Mouse (Mus musculus): ENCODE data around the gene Srsf2.
A peak's percentile ranks its signal among the peaks of the same experiment; 100 is the strongest.
"Not testable (repeated sequence)": the region's sequence is repeated elsewhere in the genome, so short reads cannot be mapped to it uniquely, and the experiment has no call there.

Gene Srsf2

DNA sequence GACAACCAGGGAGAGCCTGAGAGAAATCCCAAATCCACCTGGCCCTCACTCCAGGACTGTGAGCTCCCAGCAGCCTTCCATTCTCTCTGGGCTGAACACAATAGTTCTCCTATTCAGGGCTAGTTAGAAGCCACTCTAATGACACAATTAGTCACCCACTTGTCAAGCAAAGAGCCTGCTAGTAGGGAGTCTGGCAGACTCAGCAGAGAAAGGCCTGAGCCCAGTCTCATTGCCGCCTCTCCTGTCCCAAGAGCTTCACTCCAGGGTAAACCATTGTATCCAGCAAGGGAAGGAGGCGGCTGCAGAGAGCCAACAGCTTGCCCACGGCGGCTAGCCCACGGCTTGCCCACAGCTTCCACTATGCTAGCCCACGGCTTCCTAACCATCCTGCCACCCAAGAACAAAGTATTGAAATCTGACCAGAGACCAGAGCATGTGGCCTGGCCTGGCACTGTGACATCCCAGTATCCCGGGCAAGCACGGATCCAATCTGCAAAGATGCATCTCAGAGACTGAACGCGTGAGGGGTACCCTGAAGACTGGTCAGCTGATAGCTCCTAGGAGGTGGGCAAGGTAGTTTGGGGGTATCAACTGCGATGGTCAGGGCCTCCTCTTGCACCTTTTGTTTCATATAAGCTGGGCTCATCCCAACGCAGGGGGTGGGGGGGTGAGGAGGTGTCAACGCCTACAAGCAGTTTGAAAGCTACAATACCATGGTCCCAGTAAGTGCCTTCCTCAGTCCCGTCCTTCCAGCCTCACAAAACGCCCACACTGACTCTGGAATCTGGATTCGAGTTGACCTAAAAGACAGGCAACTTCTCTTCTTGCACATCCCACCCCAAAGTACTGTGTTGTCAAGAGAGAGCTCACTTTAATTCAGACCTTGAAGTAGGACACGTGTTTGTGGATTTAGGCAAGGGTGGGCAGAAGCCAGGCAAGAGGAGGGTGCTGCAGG, 26.1 kb downstream of the Srsf2 start:
- no peak for DNase-seq

DNA sequence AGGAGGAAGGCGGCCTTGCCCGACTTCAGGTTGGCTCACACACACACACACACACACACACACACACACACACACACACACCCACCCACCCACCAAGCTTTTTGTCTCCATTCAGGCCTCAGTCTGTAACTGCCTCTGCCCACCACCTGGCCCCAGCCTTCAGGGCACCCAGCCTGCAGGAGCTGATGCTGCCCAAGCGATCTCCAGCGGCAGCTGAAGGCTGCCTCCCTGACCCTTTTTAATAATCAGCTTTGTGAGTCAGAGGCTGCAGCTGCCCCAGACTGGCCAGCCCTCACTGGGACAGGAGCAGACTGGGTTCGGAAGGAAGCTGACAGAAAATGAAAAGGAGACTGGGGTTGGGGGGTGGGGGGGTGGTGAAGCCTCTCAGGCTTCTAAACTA, 27.7 kb downstream of the Srsf2 start:
- DNase-seq, result no peak

DNA sequence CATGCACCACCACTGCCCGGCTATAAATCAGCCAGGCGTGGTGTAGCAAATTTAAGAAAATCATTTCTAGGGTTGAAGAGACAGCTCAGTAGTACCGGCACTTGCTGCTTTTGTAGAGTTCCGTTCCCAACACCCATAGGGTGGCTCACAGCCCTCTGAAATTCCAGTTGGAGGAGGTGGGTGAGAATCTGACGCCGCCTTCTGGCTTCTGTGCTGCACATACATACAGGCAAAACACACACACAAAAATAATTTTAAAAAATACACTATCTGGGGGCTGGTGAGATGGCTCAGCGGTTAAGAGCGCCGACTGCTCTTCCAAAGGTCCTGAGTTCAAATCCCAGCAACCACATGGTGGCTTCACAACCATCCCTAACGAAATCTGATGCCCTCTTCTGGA, 29.0 kb downstream of the Srsf2 start:
- DNase-seq, result not testable (repeated sequence)

DNA sequence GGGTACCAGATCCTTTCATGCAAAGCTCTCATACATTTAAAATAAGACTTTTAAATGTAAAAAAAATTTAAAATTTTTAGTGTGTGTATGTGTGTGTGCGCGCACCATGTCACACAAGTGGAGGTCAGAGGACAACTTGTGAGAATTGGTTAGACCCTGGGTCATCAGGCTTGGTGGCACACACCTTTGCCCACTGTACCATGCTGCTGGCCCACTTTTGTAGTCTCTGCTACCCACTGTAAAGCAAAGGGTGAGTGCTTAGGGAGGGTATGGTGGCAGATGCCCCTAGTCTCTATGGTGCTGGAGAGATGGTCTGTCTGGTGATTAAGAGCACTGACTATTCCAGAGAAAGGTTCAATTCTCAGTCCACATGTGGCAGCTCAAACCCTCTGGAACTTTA, 29.6 kb downstream of the Srsf2 start:
- DNase-seq, result no peak

DNA sequence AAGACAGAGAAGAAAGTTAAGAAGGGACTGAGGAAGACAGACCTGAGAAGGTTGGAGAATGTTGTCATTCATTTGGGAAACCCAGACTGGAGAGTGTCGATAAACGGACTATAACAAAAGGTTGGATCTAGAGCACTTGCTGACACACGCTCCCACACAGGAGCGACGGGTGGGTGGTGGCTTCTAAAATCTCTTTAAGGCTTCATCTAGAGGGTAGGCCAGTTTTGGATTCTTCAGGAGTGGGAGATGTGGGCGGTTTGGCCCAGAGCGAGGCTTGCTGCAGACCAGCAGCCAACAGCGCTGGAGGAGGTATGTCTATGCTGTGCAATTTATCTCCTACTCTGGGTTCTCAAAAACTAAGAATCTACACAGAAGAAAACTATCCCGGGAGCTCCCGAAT, 30.3 kb downstream of the Srsf2 start:
- DNase-seq, result no peak

DNA sequence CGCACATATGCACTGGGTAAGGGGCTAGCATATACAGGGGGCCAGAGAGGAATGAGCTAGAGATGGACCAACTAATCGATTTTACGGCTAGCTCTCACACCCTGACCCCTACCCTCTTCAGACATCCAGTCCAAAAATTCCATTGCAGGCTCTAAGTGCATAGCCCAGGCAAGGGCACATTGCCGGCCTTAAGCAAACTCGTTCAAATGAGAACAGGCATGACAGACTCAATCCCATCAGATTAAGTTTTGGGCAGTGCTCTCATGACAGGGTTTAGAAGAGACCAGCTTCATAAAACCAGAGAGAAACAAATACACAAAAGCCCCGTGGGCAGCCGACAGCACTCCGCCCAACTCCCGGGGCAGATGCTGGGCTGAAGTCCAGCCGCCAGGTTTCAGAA, 30.7 kb downstream of the Srsf2 start:
- no peak for DNase-seq

DNA sequence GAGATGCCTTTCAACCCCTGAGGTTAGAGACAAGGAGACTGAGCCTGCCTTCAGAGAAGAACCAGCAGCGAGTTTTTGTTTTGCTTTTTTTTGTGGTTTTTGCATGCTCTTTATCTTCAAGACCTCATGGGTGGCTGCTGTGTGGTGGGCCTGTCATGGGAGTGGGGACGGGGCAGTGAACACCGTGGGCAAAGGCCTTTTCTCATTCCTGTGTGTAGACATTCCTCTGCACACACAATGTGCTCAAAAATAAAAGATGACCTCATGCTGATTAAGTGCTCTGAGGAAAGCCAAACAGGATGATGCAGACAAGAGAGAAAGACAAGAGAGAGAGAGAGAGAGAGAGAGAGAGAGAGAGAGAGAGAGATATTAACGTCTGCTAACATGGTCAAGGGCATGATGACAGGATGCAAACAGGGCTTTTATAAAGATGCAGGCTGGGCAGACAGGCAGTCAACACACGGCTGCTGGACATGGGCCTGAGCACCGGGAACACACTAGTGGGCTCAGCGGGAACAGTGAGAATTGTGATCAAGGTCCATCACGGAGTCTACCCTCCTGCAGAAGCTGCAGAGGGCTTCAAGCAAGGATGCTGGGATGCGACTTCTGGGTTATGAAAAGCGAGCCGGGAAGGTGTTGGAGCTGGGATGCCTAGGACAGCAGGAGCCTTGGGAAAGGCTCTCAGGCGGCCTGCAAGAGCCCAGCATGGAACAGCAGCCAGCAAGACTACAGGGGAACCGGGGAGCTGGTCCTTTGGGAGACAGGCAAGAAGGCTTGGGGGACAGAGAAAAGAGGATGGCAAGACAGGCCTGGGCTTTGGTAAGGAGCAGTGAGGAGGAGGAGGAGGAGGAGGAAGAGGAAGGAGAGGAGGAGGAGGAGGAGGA, 31.6 kb downstream of the Srsf2 start:
- DNase-seq, result no peak

DNA sequence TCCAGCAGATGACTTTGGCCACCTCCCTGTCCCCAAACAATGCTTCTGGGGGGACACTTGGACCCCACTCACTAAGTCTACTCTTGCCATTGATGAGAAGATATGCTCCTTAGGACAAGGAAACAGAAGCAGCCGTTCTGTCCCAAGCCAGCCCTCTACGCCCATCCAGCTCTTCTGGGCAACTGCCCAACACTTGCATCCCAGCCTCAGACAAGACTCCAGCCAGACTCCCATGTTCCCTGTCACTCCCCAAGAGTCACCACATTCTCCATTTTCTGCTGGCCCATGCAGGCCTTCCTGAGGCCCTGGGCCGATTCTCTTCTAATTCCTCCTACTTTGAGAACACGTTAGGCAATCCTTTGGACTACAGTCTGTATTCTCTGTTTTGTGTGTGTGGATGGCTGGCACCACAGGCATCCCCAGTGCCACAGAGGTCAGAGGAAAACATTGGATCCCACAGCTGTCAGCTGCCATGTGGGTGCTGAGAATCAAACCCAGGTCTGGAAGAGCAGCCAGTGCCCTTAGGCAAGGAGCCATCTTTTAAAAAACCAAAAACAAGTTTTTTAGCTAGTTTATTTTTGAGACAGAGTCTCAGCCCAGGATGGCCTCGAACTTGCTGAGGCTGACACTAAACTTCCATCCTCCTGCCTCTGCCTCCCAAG, 32.8 kb downstream of the Srsf2 start:
- no peak for DNase-seq

DNA sequence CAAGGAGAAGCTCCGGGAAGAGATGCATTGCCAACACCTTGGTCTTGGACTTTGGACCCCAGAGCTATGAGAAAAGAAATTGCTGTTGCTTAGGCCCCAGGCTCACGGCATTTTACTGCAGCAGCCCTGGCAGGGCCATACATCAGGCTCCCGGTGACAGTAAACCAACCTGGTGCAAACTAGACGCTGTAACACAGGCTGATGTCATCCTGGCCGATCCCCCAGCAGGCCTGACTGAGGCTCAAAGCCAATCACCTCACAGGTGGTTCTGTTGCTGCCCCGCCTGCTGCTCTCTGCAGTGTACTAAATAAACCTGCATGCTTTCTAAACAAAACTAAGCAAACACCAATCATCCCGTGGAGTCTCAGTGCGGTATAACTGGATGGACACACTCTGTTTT, 34.2 kb downstream of the Srsf2 start:
- no peak for DNase-seq

DNA sequence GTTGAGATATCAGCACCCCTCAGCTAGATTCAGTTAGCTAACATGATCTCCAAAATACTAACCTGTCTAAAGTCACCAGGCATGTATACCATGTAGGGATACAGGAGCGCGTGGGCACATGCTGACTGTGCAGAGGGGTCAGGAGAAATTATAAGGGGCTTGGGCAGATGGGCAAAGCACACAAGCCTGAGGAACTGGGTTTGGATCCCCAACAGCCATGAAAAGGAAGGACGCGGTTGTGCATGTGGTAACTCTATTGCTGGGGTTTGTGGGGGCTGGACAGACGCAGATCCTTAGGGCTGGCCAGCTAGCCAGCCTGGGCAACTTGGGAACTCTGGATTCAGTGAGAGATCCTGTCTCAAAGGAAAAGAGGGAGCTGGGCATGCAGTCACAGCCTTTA, 35.3 kb downstream of the Srsf2 start:
- DNase-seq, result no peak

DNA sequence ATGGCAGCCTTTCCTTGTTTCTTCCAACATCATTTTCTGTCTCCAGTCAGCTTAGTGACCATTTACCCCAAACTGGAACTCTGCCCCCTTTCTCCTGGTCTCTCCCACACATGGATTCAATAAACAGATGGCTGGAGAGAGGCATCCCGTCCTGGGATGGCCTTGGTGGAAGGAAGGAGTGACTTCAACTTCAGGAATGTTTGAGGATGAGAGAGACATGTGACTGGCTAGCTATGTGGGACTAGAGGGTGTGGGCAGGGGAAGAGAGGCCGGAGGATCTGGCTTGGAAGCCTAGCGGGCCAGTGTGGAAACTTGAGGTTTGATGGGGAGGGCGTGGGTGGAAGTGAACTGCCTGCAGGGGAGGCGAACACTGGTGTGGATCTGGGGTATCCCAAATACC, 36.1 kb downstream of the Srsf2 start:
- DNase-seq, result no peak

DNA sequence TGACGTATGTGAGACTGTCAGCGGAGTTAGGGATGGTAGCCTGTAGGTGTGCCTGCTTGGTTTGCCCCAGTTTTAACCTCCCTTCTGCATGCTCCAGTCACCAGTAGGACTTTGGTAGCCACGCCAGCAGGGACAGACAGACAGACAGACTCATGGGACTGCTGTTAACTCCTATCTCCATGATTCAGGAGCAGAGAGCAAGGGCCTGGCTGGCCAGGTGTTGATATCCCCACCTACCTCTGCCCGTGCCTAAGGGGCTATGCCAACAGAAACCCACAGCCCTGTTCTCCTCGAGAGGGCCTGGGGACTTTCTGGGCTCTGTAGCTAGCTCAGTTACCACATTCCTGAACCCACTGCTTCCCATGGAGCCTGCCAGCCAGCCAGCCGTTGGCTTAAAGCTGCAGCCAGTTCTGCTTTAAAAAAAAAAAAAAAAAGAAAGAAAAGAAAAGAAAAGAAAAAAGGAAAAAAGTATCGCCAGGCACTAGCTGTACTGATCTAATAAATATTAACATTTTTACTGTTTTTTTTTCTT, 37.9 kb downstream of the Srsf2 start:
- DNase-seq, result no peak

DNA sequence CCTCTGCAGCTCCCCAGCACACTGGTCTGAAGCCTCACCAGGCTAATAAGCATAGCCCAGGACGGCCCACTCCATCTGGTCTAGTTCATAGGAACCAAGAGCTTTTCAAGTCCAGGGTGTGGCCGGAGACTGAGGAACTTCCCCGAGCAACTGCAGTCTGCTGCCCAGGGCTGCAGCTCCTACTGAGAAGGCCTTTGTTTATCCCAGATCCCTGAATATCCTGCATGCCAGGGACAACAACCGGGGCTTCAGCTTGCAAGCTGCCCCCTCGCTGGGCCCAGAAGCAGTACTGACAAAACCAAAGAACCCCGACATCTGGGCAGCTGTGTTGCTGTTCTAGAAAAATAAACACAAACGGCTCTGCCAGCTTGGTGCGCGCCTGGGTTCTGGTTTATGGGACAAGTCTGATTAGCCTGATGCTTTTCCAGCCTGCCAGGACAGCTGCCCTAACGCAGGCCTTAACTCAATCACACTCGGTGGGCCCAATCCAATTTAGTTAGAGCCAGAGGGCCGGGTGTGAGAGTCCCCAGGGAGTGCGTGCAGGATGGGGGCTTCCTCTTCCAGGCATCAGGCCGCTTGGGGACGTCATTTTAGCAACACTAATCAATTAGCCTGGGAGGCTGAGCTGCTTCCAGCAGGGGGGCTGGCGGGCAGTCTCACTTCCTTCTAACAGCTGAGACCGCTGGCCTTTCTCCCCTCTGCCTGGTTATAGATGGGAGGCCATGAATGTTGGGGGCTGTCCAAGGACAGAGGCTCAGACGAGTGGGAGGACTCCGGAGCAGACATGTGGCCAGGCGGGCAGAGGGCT, 38.6 kb downstream of the Srsf2 start:
- peak; percentile 39 for DNase-seq

DNA sequence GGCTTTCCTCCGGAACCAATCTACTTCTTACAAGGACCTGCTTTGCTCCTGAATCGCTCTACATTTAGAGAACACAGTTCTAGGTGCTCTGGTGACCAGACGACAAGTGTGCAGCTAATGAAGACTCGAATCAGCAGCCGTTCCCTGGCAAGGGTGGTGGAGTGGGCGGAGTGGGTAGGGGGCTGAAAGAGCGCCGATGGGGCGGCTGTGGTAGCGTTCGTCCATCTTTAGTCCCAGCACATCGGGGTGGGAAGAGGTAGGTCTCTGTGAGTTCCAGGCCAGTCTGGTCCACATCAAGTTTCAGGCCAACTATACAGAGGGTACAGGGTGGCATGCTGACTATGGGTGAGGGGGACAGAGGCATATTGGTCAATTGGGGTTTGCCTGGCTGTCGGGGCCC, 39.3 kb downstream of the Srsf2 start:
- DNase-seq, result no peak

DNA sequence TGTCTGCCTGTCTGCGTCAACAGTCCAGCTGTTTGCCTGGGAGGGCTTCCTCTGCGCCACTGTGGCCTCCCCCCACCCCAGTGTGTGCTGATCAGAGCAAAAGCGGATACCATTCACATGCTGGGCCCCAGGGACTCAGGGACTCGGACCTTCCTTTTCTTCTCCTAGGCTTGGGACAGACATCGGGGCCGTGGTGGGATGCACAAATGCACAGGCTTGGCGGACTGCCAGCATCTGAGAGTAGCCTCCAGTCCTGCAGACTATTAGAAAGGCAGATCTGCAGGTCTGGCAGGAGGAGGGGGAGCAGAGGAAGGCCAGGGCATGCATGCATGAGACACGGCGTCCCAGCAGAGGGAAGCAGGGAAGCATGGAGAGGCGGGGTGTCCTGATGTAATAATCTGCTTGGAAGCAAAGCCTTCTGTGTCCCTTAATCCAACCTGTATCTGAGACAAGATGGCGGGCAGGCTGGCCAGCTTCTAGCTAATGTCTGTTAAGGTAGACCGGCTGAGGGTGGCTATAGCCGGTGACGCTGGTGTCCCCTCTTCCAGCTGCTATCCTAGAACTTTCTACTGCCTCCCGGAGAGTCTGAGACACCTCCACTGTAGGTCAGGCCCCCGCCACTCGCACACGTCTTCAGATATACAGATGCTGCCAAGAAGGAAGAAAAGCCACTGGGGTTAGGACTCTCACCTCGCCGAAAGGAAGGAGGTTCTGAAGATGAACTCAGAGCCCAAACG, 39.9 kb downstream of the Srsf2 start:
- DNase-seq, result peak; percentile 49

DNA sequence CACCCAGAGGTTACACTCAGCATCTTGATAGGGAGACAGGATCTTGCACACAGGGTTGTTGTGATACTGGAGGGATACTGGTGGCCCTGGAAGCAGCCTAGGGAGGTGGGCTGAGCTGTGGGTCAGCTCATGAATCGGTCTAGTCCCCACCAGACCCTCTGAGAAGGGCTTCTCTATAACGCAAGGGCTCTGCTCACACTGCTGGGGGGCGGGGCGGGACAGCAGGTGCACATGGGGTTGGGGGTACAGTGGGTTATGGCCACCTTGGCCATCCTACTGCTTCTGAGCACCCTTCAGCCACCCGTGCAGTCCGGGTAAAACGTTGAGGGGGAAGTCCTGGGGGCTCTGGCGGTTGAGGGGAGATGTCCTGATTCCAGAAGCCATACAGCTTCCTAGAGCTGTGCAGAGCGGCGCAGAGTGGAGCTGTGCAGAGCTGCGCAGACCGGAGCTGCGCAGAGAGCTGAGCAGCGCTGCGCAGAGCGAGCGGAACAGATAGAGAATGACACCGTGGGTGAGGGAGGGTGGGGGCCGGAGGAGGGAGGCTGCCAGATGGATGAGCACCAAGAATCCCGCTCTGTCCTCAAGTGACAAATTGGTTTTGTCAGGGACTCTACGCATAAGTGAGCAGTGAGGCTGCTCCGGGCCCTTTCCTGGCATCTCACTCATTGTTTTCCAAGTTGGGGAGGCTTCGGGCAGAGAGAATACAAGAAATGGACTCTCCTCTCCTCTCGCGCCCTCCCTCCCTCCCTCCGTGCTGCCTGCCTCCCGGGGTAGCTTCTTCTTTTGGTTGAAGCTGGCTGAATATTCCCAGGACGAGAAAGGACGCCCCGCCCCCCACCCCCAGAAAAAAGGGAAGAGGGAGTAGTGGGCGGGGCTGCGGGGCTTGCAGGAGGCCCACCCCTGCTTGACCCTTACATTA, 41.7 kb downstream of the Srsf2 start:
- peak; percentile 59 for DNase-seq

DNA sequence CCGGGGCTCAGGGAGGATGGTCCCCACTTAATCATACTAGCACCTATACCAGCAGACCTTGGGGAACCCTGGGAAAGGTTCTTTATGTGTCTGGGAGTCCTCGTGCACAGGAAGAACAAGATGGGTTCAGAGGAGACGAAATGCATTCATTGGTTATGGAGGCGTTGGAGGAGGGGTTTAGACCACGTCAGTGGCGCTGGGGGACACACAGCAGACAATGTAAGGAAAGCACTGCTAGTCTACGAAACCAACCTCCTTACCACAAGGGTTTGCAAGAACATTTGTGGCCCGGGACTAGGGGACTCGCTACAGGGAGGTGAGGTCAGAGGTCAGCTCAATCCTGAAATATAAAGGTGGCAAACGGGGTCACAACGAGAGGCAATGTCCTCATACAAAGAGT, 42.4 kb downstream of the Srsf2 start:
- DNase-seq, result no peak

DNA sequence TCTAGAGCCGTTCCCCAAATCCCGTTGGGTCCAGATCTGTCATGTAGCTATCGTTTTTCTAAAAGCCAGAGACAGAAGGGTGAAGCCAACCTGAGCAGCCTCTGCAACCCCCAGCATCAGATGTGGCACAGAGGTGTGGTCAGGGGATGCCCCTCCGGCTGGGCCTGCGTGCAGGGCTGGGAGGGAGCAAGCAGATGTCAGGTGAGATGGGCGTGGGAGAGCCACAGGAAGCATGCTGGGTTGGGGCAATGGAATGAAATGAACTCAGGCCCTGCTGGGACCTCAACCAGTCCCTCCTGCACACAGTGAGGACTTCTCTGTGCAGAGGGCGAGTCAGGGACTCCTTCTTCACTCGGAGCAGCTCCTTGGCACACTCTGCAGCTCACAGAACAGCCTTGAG, 43.4 kb downstream of the Srsf2 start:
- no peak for DNase-seq

DNA sequence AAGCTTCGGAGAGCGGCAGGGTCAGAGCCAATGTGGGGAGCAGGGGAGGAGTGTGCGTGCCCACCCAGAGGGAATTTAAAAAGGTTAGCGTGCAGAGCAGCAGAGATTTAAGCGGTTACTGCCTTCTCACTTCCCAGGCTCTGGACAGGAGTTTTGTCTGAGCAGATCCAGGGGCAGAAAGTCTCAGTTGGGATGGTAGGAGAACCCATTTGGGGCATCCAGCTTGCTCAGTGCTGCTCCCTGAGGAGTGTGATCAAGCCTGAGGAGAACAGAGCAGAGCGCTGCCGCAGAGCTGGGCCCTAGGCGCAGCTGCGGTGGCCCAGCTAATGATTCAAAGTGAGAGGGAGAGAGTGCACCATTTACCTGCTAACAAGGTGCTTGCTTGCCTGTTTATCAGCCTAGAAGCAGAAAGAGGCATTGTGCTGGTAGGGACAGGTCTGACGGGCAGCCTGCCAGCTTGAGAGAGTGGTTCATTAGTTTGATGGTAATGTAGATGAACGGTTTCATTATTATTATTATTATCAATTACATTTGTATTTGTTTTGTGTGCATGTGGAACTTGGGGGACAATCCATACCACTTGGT, 44.0 kb downstream of the Srsf2 start:
- no peak for DNase-seq
